Mouse (Mus musculus): ENCODE results near the gene Eya2. TPM values are rescaled to one million over a fixed set of nuclear protein-coding genes. Genes with fewer than 3 reads are reported as not detected.

Gene Eya2
- total and polyA plus RNA-seq, 3 experiments: not detected

DNA sequence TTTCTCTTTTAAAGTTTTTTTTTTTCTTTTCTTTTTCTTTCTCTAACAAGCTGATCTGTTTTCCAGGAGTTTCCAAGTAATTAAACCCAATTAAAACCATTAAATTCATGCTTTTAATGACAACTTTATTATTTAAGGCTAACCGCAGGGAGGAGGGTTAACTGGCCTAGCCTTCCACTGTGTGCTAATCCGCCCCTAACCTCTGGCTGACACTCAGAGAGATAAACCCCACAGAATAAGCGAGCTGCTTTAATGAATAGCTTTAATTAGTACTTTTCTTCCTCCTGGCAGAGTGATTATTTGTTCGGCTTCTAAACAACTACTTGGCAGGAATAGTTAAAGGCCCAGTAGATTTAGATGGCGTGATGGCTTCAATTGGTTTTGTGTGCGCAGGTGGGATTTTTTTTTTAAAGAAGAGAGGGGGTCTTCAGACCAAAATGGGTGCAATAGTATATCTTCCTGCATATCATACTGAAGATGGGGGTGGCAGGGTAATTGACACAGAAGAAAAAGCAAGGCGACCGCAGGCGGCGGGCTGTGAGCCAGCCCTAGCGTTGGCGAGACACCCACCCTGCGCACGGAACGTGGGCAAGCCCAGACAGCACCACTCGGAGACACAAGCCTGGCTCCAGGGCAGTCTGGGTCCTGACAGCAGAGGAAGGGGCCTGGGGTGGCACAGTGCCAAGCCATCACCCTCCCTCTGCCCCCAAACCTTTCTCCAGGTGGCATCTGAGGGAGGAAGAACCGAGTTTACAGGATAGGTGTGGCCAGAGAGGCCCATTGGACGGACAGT lies 150.7 kb downstream of the Eya2 start:
- H3K79me2 ChIP-seq (ENCODE audit: control insufficient read depth, insufficient read depth, low read length, poor library complexity): no peaks in the 10 kb centered on the region
- no peak overlapping the region for H3K27ac ChIP-seq (ENCODE audit: control insufficient read depth, low read depth, low read length)
- no peak overlapping the region for H3K9ac ChIP-seq (ENCODE audit: control insufficient read depth, low read depth, low read length, poor library complexity, severe bottlenecking)
- no peak for TF ChIP-seq MAZ (IDR thresholded peaks at IDR 0.05; ENCODE audit: low read depth, low read length)
- no peak for TF ChIP-seq RAD21 (IDR thresholded peaks at IDR 0.05; ENCODE audit: low read depth, low read length)
- no peak for TF ChIP-seq SMC3 (IDR thresholded peaks at IDR 0.05; ENCODE audit: low read depth, low read length)
- no peak for TF ChIP-seq KAT2A (conservative IDR thresholded peaks at IDR 0.05; ENCODE audit: low read depth, low read length)
- TF ChIP-seq RCOR1 (IDR thresholded peaks at IDR 0.05; ENCODE audit: low read depth, low read length): no peak
- no peak for TF ChIP-seq TCF12 (IDR thresholded peaks at IDR 0.05; ENCODE audit: low read depth, low read length)
- TF ChIP-seq POLR2A (IDR thresholded peaks at IDR 0.05; ENCODE audit: control insufficient read depth in 1 of 2, insufficient read depth in 1 of 2, low read depth in 1 of 2, low read length in 2 of 2, poor library complexity in 1 of 2): no peak
- H3K36me3 ChIP-seq (ENCODE audit: control insufficient read depth in 1 of 2, insufficient read depth in 2 of 2, low read length in 2 of 2): no peaks in the 10 kb centered on the region
- H3K4me3 ChIP-seq (ENCODE audit: control insufficient read depth in 1 of 2, insufficient read depth in 1 of 2, low read depth in 2 of 2, low read length in 2 of 2): no peak overlapping the region
- no peak for DNase-seq (ENCODE audit: low read depth, low spot score)
- H3K4me1 ChIP-seq (ENCODE audit: control insufficient read depth in 1 of 2, insufficient read depth in 2 of 2, low read length in 2 of 2): no peaks in the 10 kb centered on the region
- no peaks in the 10 kb centered on the region for H3K9me3 ChIP-seq (replicated peaks; ENCODE audit: insufficient read depth, low read length)
- H3K27me3 ChIP-seq (ENCODE audit: control insufficient read depth in 1 of 2, insufficient read depth in 2 of 2, low read length in 2 of 2): no peaks in the 10 kb centered on the region; a peak in 1 of 4 replicates

- no peak overlapping the region for H3K27ac ChIP-seq (ENCODE audit: control insufficient read depth, low read depth, low read length)
- no peaks in the 10 kb centered on the region for H3K36me3 ChIP-seq (ENCODE audit: control insufficient read depth in 1 of 2, insufficient read depth in 2 of 2, low read length in 2 of 2)
- no peaks in the 10 kb centered on the region for H3K79me2 ChIP-seq (ENCODE audit: control insufficient read depth, insufficient read depth, low read length, poor library complexity)
- no peaks in the 10 kb centered on the region for H3K4me1 ChIP-seq (ENCODE audit: control insufficient read depth in 1 of 2, insufficient read depth in 2 of 2, low read length in 2 of 2)
- H3K9ac ChIP-seq (ENCODE audit: control insufficient read depth, low read depth, low read length, poor library complexity, severe bottlenecking): no peak overlapping the region
- TF ChIP-seq TAL1 (IDR thresholded peaks at IDR 0.05; ENCODE audit: low read length) (no peak), TCF12 (IDR thresholded peaks at IDR 0.05; ENCODE audit: low read depth, low read length) (no peak), ZNF384 (IDR thresholded peaks at IDR 0.05; ENCODE audit: low read depth, low read length) (no peak), EP300 (IDR thresholded peaks at IDR 0.05; ENCODE audit: low read depth in 1 of 2, low read length in 2 of 2) (no peak), ZMIZ1 (IDR thresholded peaks at IDR 0.05; ENCODE audit: low read depth, low read length) (no peak), MAX (IDR thresholded peaks at IDR 0.05; ENCODE audit: low read length) (no peak), MAFK (IDR thresholded peaks at IDR 0.05; ENCODE audit: borderline replicate concordance, low read depth, low read length) (no peak), MYC (IDR thresholded peaks at IDR 0.05; ENCODE audit: low read depth, low read length) (no peak), MAZ (IDR thresholded peaks at IDR 0.05; ENCODE audit: low read depth, low read length) (no peak), USF1 (IDR thresholded peaks at IDR 0.05; ENCODE audit: low read depth, low read length) (no peak)
- no peaks in the 10 kb centered on the region for H3K9me3 ChIP-seq (replicated peaks; ENCODE audit: insufficient read depth, low read length)
- H3K4me3 ChIP-seq (ENCODE audit: control insufficient read depth in 1 of 2, insufficient read depth in 1 of 2, low read depth in 2 of 2, low read length in 2 of 2): no peak overlapping the region
- no peaks in the 10 kb centered on the region for H3K27me3 ChIP-seq (ENCODE audit: control insufficient read depth in 1 of 2, insufficient read depth in 2 of 2, low read length in 2 of 2)
- no peak for DNase-seq (ENCODE audit: low read depth, low spot score)
Measured at GRCm38 (mm10) chr2:165747975-165748374, 153.1 kb downstream of the Eya2 start.
